Mouse (Mus musculus) forebrain, embryonic 13.5 days (tissue): ENCODE measurements around the gene Tifab. TPM values are rescaled to one million over a fixed set of nuclear protein-coding genes. Genes with fewer than 3 reads are reported as not detected.

Experiments used
- ATAC-seq: fragments of 200-750 bp; cut with Nextera tagmentation; 2 replicates; pipeline ENCODE4 v1.8.0; 2017
- H3K27ac ChIP-seq: fragments of 300-500 bp; sonication (generic); 2 replicates; pipeline ENCODE4 v1.5.1; 2015; ENCODE audit warnings: inconsistent platforms, mild to moderate bottlenecking, moderate library complexity
- H3K27me3 ChIP-seq: fragments of 300-500 bp; sonication (generic); 2 replicates; pipeline ENCODE4 v1.6.1; 2015; ENCODE audit warnings: mild to moderate bottlenecking, inconsistent platforms
- H3K36me3 ChIP-seq: fragments of 300-500 bp; sonication (generic); 2 replicates; pipeline ENCODE4 v1.6.1; 2015; ENCODE audit warnings: mild to moderate bottlenecking, inconsistent platforms; ENCODE audit not compliant: poor library complexity, severe bottlenecking
- H3K4me1 ChIP-seq: fragments of 300-500 bp; sonication (generic); 2 replicates; pipeline ENCODE4 v1.6.1; 2015; ENCODE audit warnings: inconsistent platforms
- H3K4me2 ChIP-seq: fragments of 300-500 bp; sonication (generic); 2 replicates; pipeline ENCODE4 v1.6.1; 2015; ENCODE audit warnings: inconsistent platforms, mild to moderate bottlenecking, moderate library complexity
- H3K4me3 ChIP-seq: fragments of 300-500 bp; sonication (generic); 2 replicates; pipeline ENCODE4 v1.5.1; 2015; ENCODE audit warnings: mild to moderate bottlenecking, inconsistent platforms
- H3K9ac ChIP-seq: fragments of 300-500 bp; sonication (generic); 2 replicates; pipeline ENCODE4 v1.6.1; 2015; ENCODE audit warnings: mild to moderate bottlenecking, inconsistent platforms
- H3K9me3 ChIP-seq: fragments of 300-500 bp; sonication (generic); replicated peaks from 2 replicates; pipeline ENCODE4 v1.6.1; 2016; ENCODE audit warnings: inconsistent platforms
- WGBS: fragments of 180-500 bp; shearing (Covaris S2); methylation state at CpG from one replicate; pipeline ENCODE4 v1.1.7; 2015; 5-methylcytosine and 5-hydroxymethylcytosine counted together
- polyA plus RNA-seq: library from polyadenylated mRNA; unstranded; fragments of >200 nt; fragmentation: Nextera tagmentation; extraction: Ambion mirVana; gene quantifications from 2 replicates; pipeline ENCODE4 v1.2.1, GENCODE M21; 2015

The Tifab gene
- polyA plus RNA-seq, 1 experiment from 2014 or later, result 0.52 TPM

DNA sequence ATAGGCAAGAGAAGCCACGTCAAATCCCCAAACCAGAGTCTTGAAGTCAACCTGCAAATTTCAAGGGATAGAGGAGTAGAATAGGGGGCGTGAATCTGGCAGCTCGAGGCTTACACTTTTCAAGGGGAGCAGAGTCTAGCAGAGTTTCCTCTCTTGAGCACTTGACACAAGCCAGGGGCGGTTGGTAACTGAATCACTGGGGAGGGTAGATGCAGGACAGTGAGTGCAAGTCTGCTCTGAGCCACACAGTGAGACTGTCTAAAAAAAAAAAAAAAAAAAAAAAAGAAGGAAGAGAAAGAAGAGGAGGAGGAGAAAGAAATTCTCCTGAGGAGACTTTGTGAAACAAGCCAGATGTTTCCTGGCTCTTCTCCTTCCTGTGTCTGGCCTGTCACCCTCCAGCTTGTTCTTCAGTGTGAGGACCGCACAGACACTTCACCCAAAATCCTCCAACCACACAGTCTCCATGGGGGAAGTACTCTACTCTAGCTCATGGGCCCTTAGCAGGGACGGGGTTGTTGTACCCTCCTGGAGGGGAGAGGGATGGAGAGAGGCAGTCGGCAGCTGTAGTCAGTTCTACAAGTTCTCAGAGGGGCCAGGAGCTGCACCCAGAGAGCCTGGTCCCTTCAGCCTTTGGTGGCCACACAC is 5.7 kb downstream of the Tifab start:
- H3K9ac ChIP-seq, result no peak overlapping the region
- ATAC-seq, result no peak
- H3K4me3 ChIP-seq, result no peak overlapping the region
- no peaks in the 10 kb centered on the region for H3K36me3 ChIP-seq
- H3K4me2 ChIP-seq, result no peak overlapping the region
- H3K27ac ChIP-seq, result no peak overlapping the region
- no peaks in the 10 kb centered on the region for H3K27me3 ChIP-seq
- WGBS, result 73% methylated on average over 7 of the region's 7 CpGs
- peaks cover 5% of the 10 kb centered on the region for H3K4me1 ChIP-seq
- no peaks in the 10 kb centered on the region for H3K9me3 ChIP-seq

- Histone ChIP-seq H3K9ac (no peak overlapping the region), H3K4me2 (no peak overlapping the region), H3K36me3 (no peaks in the 10 kb centered on the region), H3K4me1 (peaks cover 5% of the 10 kb centered on the region), H3K9me3 (no peaks in the 10 kb centered on the region), H3K4me3 (no peak overlapping the region), H3K27ac (no peak overlapping the region), H3K27me3 (no peaks in the 10 kb centered on the region)
- WGBS, result 88% methylated on average over 7 of the region's 7 CpGs
- no peak for ATAC-seq
These were observed 6.6 kb downstream of the Tifab start for GRCm38 (mm10) chr13:56172106-56172505.

GRCm38 (mm10) chr13:56168403-56168781 is 10.3 kb downstream of the Tifab start:
- WGBS, result 33% methylated on average over 3 of the region's 3 CpGs
- Histone ChIP-seq H3K9ac (no peak overlapping the region), H3K9me3 (no peaks in the 10 kb centered on the region), H3K4me1 (peaks cover 5% of the 10 kb centered on the region), H3K36me3 (no peaks in the 10 kb centered on the region), H3K27ac (no peak overlapping the region), H3K4me3 (no peak overlapping the region), H3K4me2 (no peak overlapping the region), H3K27me3 (0 out of 2 replicates have a peak, but pooled peaks cover 3% of the 10 kb centered on the region)
- ATAC-seq, result no peak

DNA sequence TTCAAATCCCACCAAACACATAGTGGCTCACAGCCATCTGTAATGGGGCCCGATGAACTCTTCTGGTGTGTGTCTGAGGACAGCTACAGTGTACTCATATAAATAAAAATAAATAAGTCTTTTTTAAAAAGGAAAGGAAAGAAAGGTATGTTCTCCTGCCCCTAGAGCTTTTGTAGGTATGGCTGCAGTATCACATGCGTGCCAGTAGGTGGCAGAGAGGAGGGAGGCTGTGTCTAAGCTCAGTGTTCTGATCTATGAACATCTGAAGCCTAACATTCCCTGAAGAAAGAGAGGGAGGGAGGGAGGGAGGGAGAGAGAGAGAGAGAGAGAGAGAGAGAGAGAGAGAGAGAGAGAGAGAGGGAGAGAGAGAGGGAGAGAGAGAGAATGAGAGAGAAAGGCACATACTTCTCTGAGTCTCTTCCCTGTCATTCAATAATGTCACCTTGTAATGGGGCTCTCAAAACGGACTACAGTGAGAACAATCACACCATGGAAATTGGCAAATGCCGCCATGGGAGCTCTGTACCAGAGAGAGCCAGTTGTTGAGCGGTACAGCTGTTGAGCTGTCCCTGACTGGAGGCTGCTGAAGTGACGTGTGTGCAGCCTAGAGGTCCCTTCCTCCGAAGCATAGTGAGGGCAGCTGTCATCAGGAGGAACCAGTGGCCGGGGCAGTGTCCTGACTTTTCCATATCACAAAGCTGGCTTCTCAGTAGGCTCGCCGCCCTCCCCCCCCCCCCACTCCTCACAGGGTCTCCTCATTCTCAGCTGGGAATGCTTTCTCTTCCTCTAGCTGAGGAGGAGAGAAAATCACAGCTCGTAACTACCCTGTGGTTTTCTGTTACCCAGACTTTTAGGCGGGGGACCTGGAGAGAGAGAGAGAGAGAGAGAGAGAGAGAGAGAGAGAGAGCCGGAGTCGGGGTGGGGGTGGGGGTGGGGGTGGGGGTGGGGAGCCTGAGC is 11.0 kb downstream of the Tifab start:
- 42% methylated on average over 12 of the region's 14 CpGs for WGBS
- H3K27ac ChIP-seq, result no peak overlapping the region

GRCm38 (mm10) chr13:56165561-56165960 is 13.1 kb downstream of the Tifab start:
- 94% methylated on average over 11 of the region's 11 CpGs for WGBS
- ATAC-seq, result no peak

More for the DNA sequence above, 11.0 kb downstream of the Tifab start:
- no peak overlapping the region for H3K9ac ChIP-seq
- H3K4me3 ChIP-seq, result no peak overlapping the region
- no peaks in the 10 kb centered on the region for H3K9me3 ChIP-seq
- no peaks in the 10 kb centered on the region for H3K36me3 ChIP-seq
- ATAC-seq, result 0 out of 2 replicates have a peak, but pooled peaks have one; percentile 36
- peaks cover 5% of the 10 kb centered on the region for H3K4me1 ChIP-seq
- 0 out of 2 replicates have a peak, but pooled peaks cover 3% of the 10 kb centered on the region for H3K27me3 ChIP-seq
- H3K4me2 ChIP-seq, result no peak overlapping the region

DNA sequence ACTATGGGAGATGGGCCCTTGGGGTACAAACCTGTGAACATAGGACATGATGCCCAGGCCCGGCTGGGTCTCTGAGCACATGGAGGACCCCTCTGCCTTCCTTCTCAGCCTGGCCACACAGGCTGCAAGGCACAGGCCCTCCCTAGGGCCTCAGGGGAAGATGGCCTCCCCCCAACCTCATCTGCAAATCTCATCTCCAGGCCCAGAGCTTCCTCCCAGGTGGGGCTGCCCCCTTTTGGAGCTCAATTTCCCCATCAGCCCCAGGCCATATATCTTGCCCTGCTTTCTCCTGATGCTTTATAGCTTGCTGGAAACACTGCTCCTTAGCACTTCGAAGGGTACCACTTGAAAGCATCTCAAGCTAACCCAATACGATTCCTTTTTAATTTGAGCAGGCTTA is 14.3 kb downstream of the Tifab start:
- Histone ChIP-seq H3K27me3 (0 out of 2 replicates have a peak, but pooled peaks cover 3% of the 10 kb centered on the region), H3K27ac (no peak overlapping the region), H3K36me3 (no peaks in the 10 kb centered on the region), H3K9ac (no peak overlapping the region), H3K4me3 (no peak overlapping the region), H3K9me3 (no peaks in the 10 kb centered on the region), H3K4me1 (peaks cover 5% of the 10 kb centered on the region), H3K4me2 (no peak overlapping the region)
- 90% methylated on average over 3 of the region's 3 CpGs for WGBS
- ATAC-seq, result no peak

More at GRCm38 (mm10) chr13:56165561-56165960, 13.1 kb downstream of the Tifab start:
- Histone ChIP-seq H3K9ac (no peak overlapping the region), H3K9me3 (no peaks in the 10 kb centered on the region), H3K27me3 (0 out of 2 replicates have a peak, but pooled peaks cover 3% of the 10 kb centered on the region), H3K4me1 (peaks cover 5% of the 10 kb centered on the region), H3K4me3 (no peak overlapping the region), H3K4me2 (no peak overlapping the region), H3K36me3 (no peaks in the 10 kb centered on the region), H3K27ac (no peak overlapping the region)

- no peak overlapping the region for H3K9ac ChIP-seq
- ATAC-seq, result no peak
- H3K36me3 ChIP-seq, result no peaks in the 10 kb centered on the region
- 0 out of 2 replicates have a peak, but pooled peaks cover 3% of the 10 kb centered on the region for H3K27me3 ChIP-seq
- no peak overlapping the region for H3K27ac ChIP-seq
- H3K9me3 ChIP-seq, result no peaks in the 10 kb centered on the region
- no peak overlapping the region for H3K4me3 ChIP-seq
- no peak overlapping the region for H3K4me2 ChIP-seq
- peaks cover 5% of the 10 kb centered on the region for H3K4me1 ChIP-seq
- 68% methylated on average over 6 of the region's 6 CpGs for WGBS
These were observed 14.9 kb downstream of the Tifab start for GRCm38 (mm10) chr13:56163751-56164150.

- Histone ChIP-seq H3K4me2 (no peak overlapping the region), H3K4me3 (no peak overlapping the region), H3K9me3 (no peaks in the 10 kb centered on the region), H3K27ac (no peak overlapping the region), H3K27me3 (0 out of 2 replicates have a peak, but pooled peaks cover 3% of the 10 kb centered on the region), H3K36me3 (no peaks in the 10 kb centered on the region), H3K9ac (no peak overlapping the region), H3K4me1 (no peaks in the 10 kb centered on the region)
- 88% methylated on average over 6 of the region's 6 CpGs for WGBS
- ATAC-seq, result no peak
These were observed 15.8 kb downstream of the Tifab start for GRCm38 (mm10) chr13:56162859-56163258.

- 69% methylated on average over 17 of the region's 17 CpGs for WGBS
- H3K4me1 ChIP-seq, result no peaks in the 10 kb centered on the region
- H3K4me2 ChIP-seq, result no peak overlapping the region
- H3K4me3 ChIP-seq, result no peak overlapping the region
- H3K9me3 ChIP-seq, result no peaks in the 10 kb centered on the region
- no peak overlapping the region for H3K9ac ChIP-seq
- H3K27me3 ChIP-seq, result 0 out of 2 replicates have a peak, but pooled peaks cover under 1% of the 10 kb centered on the region
- ATAC-seq, result no peak
- H3K27ac ChIP-seq, result no peak overlapping the region
- H3K36me3 ChIP-seq, result no peaks in the 10 kb centered on the region
These were observed 18.9 kb downstream of the Tifab start for GRCm38 (mm10) chr13:56159614-56160363.

DNA sequence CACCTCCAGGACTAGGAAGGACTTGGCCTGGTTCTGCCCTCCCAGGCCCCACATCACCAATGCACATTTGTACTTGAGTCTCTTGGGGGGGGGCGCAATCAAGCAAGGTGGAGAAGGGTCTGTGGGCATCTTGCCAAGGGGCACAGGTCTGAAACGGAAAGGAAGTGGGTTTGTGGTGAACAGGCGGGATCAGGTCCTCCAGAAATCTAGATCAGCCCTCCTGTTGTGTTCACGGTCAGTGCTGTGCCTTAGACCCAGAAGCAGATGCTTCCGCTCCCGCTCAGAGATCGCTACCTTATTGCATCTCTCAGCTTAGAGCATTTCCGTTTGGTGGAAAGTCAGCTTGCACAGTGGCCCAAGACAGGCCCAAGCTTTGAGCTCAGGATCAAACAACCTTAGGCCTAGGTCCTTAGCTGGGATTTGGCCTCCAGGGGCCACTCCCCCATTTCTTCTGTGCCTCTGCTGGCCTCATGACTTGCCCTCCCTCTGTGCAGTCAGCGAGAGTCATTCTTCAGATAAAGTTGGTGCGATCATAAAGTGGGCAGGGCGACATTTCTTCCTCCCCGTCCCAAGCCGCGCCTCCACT is 19.6 kb downstream of the Tifab start:
- Histone ChIP-seq H3K4me2 (no peak overlapping the region), H3K27ac (no peak overlapping the region), H3K4me1 (no peaks in the 10 kb centered on the region), H3K4me3 (no peak overlapping the region), H3K9me3 (no peaks in the 10 kb centered on the region), H3K9ac (no peak overlapping the region), H3K27me3 (no peaks in the 10 kb centered on the region), H3K36me3 (no peaks in the 10 kb centered on the region)
- 78% methylated on average over 14 of the region's 14 CpGs for WGBS
- ATAC-seq, result no peak

GRCm38 (mm10) chr13:56155671-56156070 is 23.0 kb downstream of the Tifab start:
- no peak overlapping the region for H3K4me3 ChIP-seq
- ATAC-seq, result no peak
- H3K9me3 ChIP-seq, result no peaks in the 10 kb centered on the region
- no peaks in the 10 kb centered on the region for H3K36me3 ChIP-seq
- no peaks in the 10 kb centered on the region; the same call in 1 of the 2 replicates for H3K27me3 ChIP-seq
- 63% methylated on average over 7 of the region's 7 CpGs for WGBS
- H3K9ac ChIP-seq, result no peak overlapping the region
- no peak overlapping the region for H3K4me2 ChIP-seq
- H3K27ac ChIP-seq, result no peak overlapping the region
- H3K4me1 ChIP-seq, result no peaks in the 10 kb centered on the region
